Mouse (Mus musculus) midbrain, embryonic 13.5 days (tissue): Measurements from ENCODE around the gene Marco. TPM values are rescaled to one million over a fixed set of nuclear protein-coding genes. Genes with fewer than 3 reads are reported as not detected.

ENCODE experiments used
- ATAC-seq: fragments of 200-750 bp; cut with Nextera tagmentation; 2 replicates; pipeline ENCODE4 v1.8.0; 2017; ENCODE audit warnings: mild to moderate bottlenecking, moderate TSS enrichment, moderate library complexity
- H3K27ac ChIP-seq: fragments of 300-500 bp; sonication (generic); 2 replicates; pipeline ENCODE4 v1.5.1; 2015; ENCODE audit warnings: inconsistent platforms, mild to moderate bottlenecking, moderate library complexity
- H3K27me3 ChIP-seq: fragments of 300-500 bp; sonication (generic); 2 replicates; pipeline ENCODE4 v1.6.1; 2015; ENCODE audit warnings: mild to moderate bottlenecking, inconsistent platforms
- H3K36me3 ChIP-seq: fragments of 300-500 bp; sonication (generic); 2 replicates; pipeline ENCODE4 v1.6.1; 2015; ENCODE audit warnings: mild to moderate bottlenecking, inconsistent platforms
- H3K4me1 ChIP-seq: fragments of 300-500 bp; sonication (generic); replicated peaks from 2 replicates; pipeline ENCODE4 v1.6.1; 2015; ENCODE audit warnings: inconsistent platforms
- H3K4me2 ChIP-seq: fragments of 300-500 bp; sonication (generic); replicated peaks from 2 replicates; pipeline ENCODE4 v1.6.1; 2015; ENCODE audit warnings: moderate library complexity, mild to moderate bottlenecking, inconsistent platforms
- H3K4me3 ChIP-seq: fragments of 300-500 bp; sonication (generic); replicated peaks from 2 replicates; pipeline ENCODE4 v1.5.1; 2015; ENCODE audit warnings: mild to moderate bottlenecking, inconsistent platforms
- H3K9ac ChIP-seq: fragments of 300-500 bp; sonication (generic); replicated peaks from 2 replicates; pipeline ENCODE4 v1.6.1; 2015; ENCODE audit warnings: mild to moderate bottlenecking, inconsistent platforms
- H3K9me3 ChIP-seq: fragments of 300-500 bp; sonication (generic); 2 replicates; pipeline ENCODE4 v1.6.1; 2016; ENCODE audit warnings: mild to moderate bottlenecking, inconsistent platforms
- WGBS: fragments of 180-500 bp; shearing (Covaris S2); methylation state at CpG from one replicate; pipeline ENCODE4 v1.1.7; 2015; 5-methylcytosine and 5-hydroxymethylcytosine counted together
- polyA plus RNA-seq: library from polyadenylated mRNA; unstranded; fragments of >200 nt; fragmentation: Nextera tagmentation; extraction: Ambion mirVana; gene quantifications from 2 replicates; pipeline ENCODE4 v1.2.1, GENCODE M21; 2015

Marco gene
- polyA plus RNA-seq, 1 experiment from 2014 or later: 0.52 TPM

DNA sequence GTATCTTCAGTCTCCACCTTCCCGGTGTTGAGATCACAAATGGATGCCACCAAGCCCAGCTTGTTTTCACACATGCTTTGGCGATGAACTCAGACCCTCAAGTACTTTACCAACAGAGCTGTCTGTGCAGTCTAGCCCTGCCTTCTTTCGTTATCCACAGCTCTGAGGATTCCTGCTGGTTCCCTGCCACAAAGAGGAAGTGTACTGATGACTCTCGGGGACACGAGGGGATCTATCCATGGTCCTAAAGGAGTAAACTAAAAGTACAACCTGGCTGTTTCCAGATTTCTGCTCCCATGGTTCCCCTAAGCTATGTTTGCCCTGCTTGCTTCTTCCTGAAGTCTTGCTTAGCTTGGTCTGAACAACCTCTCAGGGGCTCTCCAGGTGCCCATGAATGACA lies 23.9 kb downstream of the Marco start:
- no peak for ATAC-seq
- H3K9me3 ChIP-seq: no peaks in the 10 kb centered on the region
- H3K4me3 ChIP-seq: no peak overlapping the region
- H3K27me3 ChIP-seq: no peaks in the 10 kb centered on the region
- H3K4me1 ChIP-seq: no peaks in the 10 kb centered on the region
- no peaks in the 10 kb centered on the region for H3K36me3 ChIP-seq
- WGBS: 30% methylated on average over 5 of the region's 5 CpGs
- no peak overlapping the region for H3K27ac ChIP-seq
- no peak overlapping the region for H3K9ac ChIP-seq
- H3K4me2 ChIP-seq: no peak overlapping the region

DNA sequence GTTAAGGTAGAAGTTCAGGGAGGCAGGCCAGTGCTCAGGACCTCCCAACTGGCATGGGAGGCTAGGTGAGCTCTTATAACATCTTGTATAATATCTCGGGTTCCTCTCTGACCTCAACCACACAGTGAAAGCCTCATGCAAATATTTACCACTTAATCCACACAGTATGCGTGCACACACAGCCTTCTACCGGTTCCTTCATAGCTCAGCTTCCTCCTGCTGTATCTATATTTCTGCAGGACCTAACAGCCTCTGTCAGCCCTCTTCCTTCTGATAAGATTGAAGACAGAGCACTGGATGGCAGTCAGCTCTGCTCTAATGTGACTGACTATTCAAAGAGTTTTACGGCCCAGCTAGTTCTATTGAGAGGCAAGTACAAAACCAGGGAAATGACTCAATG lies 30.0 kb downstream of the Marco start:
- ATAC-seq: no peak
- WGBS: 84% methylated on average over 4 of the region's 4 CpGs
- Histone ChIP-seq H3K9me3 (no peaks in the 10 kb centered on the region), H3K36me3 (no peaks in the 10 kb centered on the region), H3K4me1 (no peaks in the 10 kb centered on the region), H3K27me3 (no peaks in the 10 kb centered on the region), H3K4me2 (no peak overlapping the region), H3K27ac (no peak overlapping the region), H3K4me3 (no peak overlapping the region), H3K9ac (no peak overlapping the region)

GRCm38 (mm10) chr1:120468891-120469290 lies 35.9 kb downstream of the Marco start:
- Histone ChIP-seq H3K4me1 (no peaks in the 10 kb centered on the region), H3K4me3 (no peak overlapping the region), H3K27ac (no peak overlapping the region), H3K36me3 (no peaks in the 10 kb centered on the region), H3K9me3 (no peaks in the 10 kb centered on the region), H3K27me3 (no peaks in the 10 kb centered on the region), H3K4me2 (no peak overlapping the region), H3K9ac (no peak overlapping the region)
- WGBS: 18% methylated on average over 15 of the region's 15 CpGs
- peak; percentile 34; the same call in 1 of the 2 replicates for ATAC-seq

- Histone ChIP-seq H3K9ac (no peak overlapping the region), H3K4me3 (no peak overlapping the region), H3K36me3 (no peaks in the 10 kb centered on the region), H3K4me2 (no peak overlapping the region), H3K9me3 (no peaks in the 10 kb centered on the region), H3K27ac (no peak overlapping the region), H3K4me1 (no peaks in the 10 kb centered on the region), H3K27me3 (no peaks in the 10 kb centered on the region)
- no peak for ATAC-seq
- WGBS: 92% methylated on average over 2 of the region's 2 CpGs
These were observed 37.5 kb downstream of the Marco start for GRCm38 (mm10) chr1:120467323-120467722.

- no peaks in the 10 kb centered on the region for H3K9me3 ChIP-seq
- H3K4me1 ChIP-seq: no peaks in the 10 kb centered on the region
- no peak overlapping the region for H3K4me3 ChIP-seq
- no peak for ATAC-seq
- no peak overlapping the region for H3K9ac ChIP-seq
- H3K36me3 ChIP-seq: no peaks in the 10 kb centered on the region
- no peak overlapping the region for H3K27ac ChIP-seq
- WGBS: 28% methylated on average over 7 of the region's 7 CpGs
- no peak overlapping the region for H3K4me2 ChIP-seq
- H3K27me3 ChIP-seq: no peaks in the 10 kb centered on the region
These were observed 38.1 kb downstream of the Marco start for GRCm38 (mm10) chr1:120466751-120467150.

DNA sequence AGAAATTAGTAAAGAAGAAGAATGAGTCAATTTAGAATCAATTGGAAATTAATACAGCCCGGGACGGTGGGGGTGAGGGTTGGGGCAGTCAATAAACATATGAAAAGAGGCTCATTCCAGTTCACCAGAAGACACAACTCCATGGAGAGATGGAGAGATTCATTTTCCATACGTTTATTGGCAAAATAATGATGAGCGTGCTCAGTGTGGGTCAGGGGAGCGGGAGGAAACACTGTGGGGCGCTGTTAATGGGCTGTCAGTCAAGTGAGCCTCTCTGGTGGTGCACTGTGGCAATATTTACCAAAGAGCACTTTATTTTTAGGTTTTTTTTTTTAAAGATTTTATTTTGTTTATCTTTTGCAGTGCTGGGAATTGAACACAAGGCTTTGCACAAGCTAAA lies 45.8 kb downstream of the Marco start:
- H3K27ac ChIP-seq: no peak overlapping the region
- WGBS: 39% methylated on average over 6 of the region's 6 CpGs
- peak; percentile 38 for ATAC-seq

DNA sequence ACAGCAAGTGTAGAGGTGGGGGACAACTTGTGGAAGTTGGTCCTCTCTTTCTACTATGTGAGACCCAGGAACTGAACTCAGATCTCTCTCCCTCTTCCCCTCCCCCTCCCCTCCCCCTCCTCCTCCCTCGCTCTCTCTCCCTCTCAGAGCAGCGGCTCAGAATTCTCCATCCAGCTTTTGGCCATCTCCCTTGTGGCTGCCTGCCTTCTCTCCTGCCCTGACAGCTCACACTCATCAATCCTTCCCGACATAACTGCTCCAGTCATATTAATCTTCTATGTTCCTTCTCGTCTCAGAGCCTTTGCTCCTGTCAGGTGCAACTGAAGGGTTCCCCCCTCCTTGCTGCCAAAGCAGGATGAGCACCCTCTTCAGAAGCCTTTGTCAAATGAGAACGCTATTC lies 46.3 kb downstream of the Marco start:
- no peak overlapping the region for H3K27ac ChIP-seq

More for the DNA sequence above, 45.8 kb downstream of the Marco start:
- Histone ChIP-seq H3K4me3 (no peak overlapping the region), H3K4me2 (no peak overlapping the region), H3K9ac (no peak overlapping the region), H3K27me3 (no peaks in the 10 kb centered on the region), H3K9me3 (no peaks in the 10 kb centered on the region), H3K4me1 (peaks cover 10% of the 10 kb centered on the region), H3K36me3 (no peaks in the 10 kb centered on the region)

DNA sequence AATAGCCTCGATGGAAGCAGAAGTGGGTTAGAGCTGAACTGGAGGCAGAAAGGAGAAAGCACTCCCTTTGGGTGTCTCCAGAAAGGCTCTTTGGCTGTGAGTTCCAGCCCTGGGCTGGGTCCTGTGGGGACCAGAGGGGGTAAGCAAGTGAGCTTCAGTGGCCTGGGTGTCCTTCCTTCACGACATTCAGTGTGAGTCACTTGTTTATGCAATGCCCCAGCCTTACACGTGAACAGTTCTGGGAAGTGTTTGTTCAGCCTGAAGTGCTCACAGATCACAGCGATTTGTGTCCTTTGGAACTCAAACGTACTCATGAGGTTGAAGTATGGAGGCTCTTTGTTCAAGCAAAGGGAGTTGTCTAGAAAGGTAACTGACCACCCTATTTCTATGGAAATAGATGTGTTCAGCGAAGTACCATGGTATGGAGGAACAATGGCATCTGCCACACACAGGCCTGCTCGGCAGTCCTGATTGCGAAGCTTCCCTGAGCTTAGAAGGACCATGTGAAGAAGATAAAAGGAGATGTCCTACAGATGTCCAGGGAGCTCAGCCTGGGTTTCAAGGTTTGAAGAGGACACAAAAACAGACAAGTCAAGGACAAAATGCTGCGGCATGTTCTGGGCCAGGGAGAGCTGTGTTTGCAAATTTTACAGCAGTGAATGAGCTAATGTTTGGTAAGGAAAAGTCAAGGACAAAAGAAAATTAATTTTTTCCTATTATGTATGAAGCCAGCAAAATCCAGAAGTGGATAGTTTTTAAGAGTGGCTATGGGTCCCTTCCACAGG lies 53.1 kb downstream of the Marco start:
- 87% methylated on average over 9 of the region's 9 CpGs for WGBS
- H3K9me3 ChIP-seq: no peaks in the 10 kb centered on the region
- H3K27me3 ChIP-seq: no peaks in the 10 kb centered on the region
- ATAC-seq: no peak
- no peaks in the 10 kb centered on the region for H3K36me3 ChIP-seq
- no peak overlapping the region for H3K9ac ChIP-seq
- H3K4me2 ChIP-seq: no peak overlapping the region
- H3K4me1 ChIP-seq: no peaks in the 10 kb centered on the region
- H3K27ac ChIP-seq: no peak overlapping the region
- no peak overlapping the region for H3K4me3 ChIP-seq

More for the DNA sequence above, 46.3 kb downstream of the Marco start:
- H3K9ac ChIP-seq: no peak overlapping the region
- H3K4me1 ChIP-seq: peaks cover 10% of the 10 kb centered on the region
- H3K9me3 ChIP-seq: no peaks in the 10 kb centered on the region
- ATAC-seq: peak; percentile 40; the same call in 1 of the 2 replicates
- H3K4me3 ChIP-seq: no peak overlapping the region
- WGBS: 20% methylated on average over 5 of the region's 5 CpGs
- H3K27me3 ChIP-seq: no peaks in the 10 kb centered on the region
- no peaks in the 10 kb centered on the region for H3K36me3 ChIP-seq
- H3K4me2 ChIP-seq: no peak overlapping the region

- WGBS: 82% methylated on average over 2 of the region's 2 CpGs
- Histone ChIP-seq H3K4me1 (no peaks in the 10 kb centered on the region), H3K27ac (no peak overlapping the region), H3K4me3 (no peak overlapping the region), H3K4me2 (no peak overlapping the region), H3K9ac (no peak overlapping the region), H3K9me3 (no peaks in the 10 kb centered on the region), H3K36me3 (no peaks in the 10 kb centered on the region), H3K27me3 (no peaks in the 10 kb centered on the region)
- ATAC-seq: no peak
These were observed 55.2 kb downstream of the Marco start for GRCm38 (mm10) chr1:120449662-120450061.

GRCm38 (mm10) chr1:120443228-120443639 lies 61.6 kb downstream of the Marco start:
- Histone ChIP-seq H3K4me1 (no peaks in the 10 kb centered on the region), H3K27ac (no peak overlapping the region), H3K36me3 (no peaks in the 10 kb centered on the region), H3K4me3 (no peak overlapping the region), H3K4me2 (no peak overlapping the region), H3K27me3 (no peaks in the 10 kb centered on the region), H3K9me3 (no peaks in the 10 kb centered on the region), H3K9ac (no peak overlapping the region)
- ATAC-seq: no peak
- 85% methylated on average over 3 of the region's 3 CpGs for WGBS

DNA sequence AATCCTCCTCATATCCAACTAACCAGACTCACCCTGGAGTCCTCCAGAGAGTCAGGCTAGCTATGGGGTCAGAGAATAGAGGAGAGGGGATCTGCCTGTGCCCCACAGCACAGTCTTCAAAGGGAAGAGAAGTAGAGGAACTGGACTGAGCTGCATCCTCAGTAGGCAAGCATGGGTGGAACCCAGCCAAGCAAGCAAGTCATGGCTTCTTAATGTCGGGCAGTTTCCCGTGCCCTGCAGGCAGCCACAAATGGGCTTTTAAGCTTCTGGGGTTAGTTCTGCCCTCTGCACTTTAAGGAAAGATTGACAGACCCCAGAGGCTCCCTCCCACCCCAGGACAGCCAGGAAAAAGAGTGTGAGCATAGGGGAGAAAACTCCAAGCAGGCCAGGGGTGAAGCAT lies 63.2 kb downstream of the Marco start:
- no peaks in the 10 kb centered on the region for H3K4me1 ChIP-seq
- H3K36me3 ChIP-seq: no peaks in the 10 kb centered on the region
- no peak for ATAC-seq
- H3K9me3 ChIP-seq: no peaks in the 10 kb centered on the region
- H3K27me3 ChIP-seq: no peaks in the 10 kb centered on the region
- H3K4me3 ChIP-seq: no peak overlapping the region
- H3K9ac ChIP-seq: no peak overlapping the region
- 6% methylated on average over 2 of the region's 2 CpGs for WGBS
- no peak overlapping the region for H3K27ac ChIP-seq
- H3K4me2 ChIP-seq: no peak overlapping the region

GRCm38 (mm10) chr1:120435591-120435990 lies 69.2 kb downstream of the Marco start:
- no peaks in the 10 kb centered on the region for H3K27me3 ChIP-seq
- no peak overlapping the region for H3K4me3 ChIP-seq
- no peaks in the 10 kb centered on the region for H3K36me3 ChIP-seq
- H3K27ac ChIP-seq: no peak overlapping the region
- no peak overlapping the region for H3K4me2 ChIP-seq
- peaks cover 12% of the 10 kb centered on the region; the same call in 1 of the 2 replicates for H3K4me1 ChIP-seq
- 93% methylated on average over 5 of the region's 5 CpGs for WGBS
- H3K9me3 ChIP-seq: no peaks in the 10 kb centered on the region
- no peak overlapping the region for H3K9ac ChIP-seq
- no peak for ATAC-seq

DNA sequence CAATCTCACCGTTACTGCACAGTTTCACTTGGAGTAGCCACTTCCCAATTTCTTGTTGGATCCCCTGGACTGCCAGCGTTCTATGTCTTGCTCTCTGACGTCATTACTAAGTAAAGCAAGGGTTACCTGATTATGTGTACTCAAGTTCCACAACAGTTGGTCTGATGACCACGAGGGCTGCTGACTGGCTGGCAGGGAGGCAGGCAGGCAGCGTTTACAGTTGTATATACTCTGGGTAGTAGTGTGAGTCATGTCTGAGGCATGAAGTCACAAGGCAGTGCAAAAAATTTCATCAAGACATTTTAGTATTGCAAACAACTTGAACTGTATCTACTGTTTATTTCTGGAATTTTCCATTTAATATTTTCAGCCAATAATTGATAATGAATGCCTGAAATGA lies 74.7 kb downstream of the Marco start:
- Histone ChIP-seq H3K36me3 (no peaks in the 10 kb centered on the region), H3K4me1 (peaks cover 13% of the 10 kb centered on the region; the same call in 1 of the 2 replicates), H3K27ac (no peak overlapping the region), H3K9me3 (no peaks in the 10 kb centered on the region), H3K27me3 (no peaks in the 10 kb centered on the region), H3K9ac (no peak overlapping the region), H3K4me3 (no peak overlapping the region), H3K4me2 (no peak overlapping the region)
- WGBS: 86% methylated on average over 5 of the region's 5 CpGs
- ATAC-seq: no peak
